Mouse (Mus musculus) midbrain, postnatal 0 days (tissue): ENCODE data around the gene Abcf2. TPM values are rescaled to one million over a fixed set of nuclear protein-coding genes. Genes with fewer than 3 reads are reported as not detected.

Experiments
- ATAC-seq: fragments of 200-750 bp; cut with Nextera tagmentation; 2 replicates; pipeline ENCODE4 v1.8.0; 2017; ENCODE audit warnings: moderate number of reproducible peaks, mild to moderate bottlenecking, moderate TSS enrichment, moderate library complexity; ENCODE audit not compliant: low FRiP score
- DNase-seq: peaks from one replicate; pipeline ENCODE4 v3.0.0-alpha.2; 2015; ENCODE audit warnings: low spot score
- H3K27ac ChIP-seq: fragments of 300-500 bp; sonication (generic); 2 replicates; pipeline ENCODE4 v1.5.1; 2014; ENCODE audit warnings: low read depth, mild to moderate bottlenecking, low read length, mixed read lengths
- H3K27me3 ChIP-seq: fragments of 300-500 bp; sonication (generic); 2 replicates; pipeline ENCODE4 v1.6.1; 2014; ENCODE audit warnings: low read length, control low read depth, mixed read lengths; ENCODE audit not compliant: insufficient read depth
- H3K36me3 ChIP-seq: fragments of 300-500 bp; sonication (generic); 2 replicates; pipeline ENCODE4 v1.6.1; 2014; ENCODE audit warnings: low read length, control low read depth, mixed read lengths; ENCODE audit not compliant: insufficient read depth
- H3K4me1 ChIP-seq: fragments of 300-500 bp; sonication (generic); 2 replicates; pipeline ENCODE4 v1.6.1; 2014; ENCODE audit warnings: mild to moderate bottlenecking, control low read depth, antibody characterized with exemption, low read length, mixed read lengths; ENCODE audit not compliant: insufficient read depth
- H3K4me2 ChIP-seq: fragments of 300-500 bp; sonication (generic); 2 replicates; pipeline ENCODE4 v1.6.1; 2014; ENCODE audit warnings: low read depth, mild to moderate bottlenecking, low read length, mixed read lengths; ENCODE audit not compliant: poor library complexity, severe bottlenecking
- H3K4me3 ChIP-seq: fragments of 300-500 bp; sonication (generic); 2 replicates; pipeline ENCODE4 v1.5.1; 2014; ENCODE audit warnings: low read depth, mild to moderate bottlenecking, low read length, moderate library complexity
- H3K9ac ChIP-seq: fragments of 300-500 bp; sonication (generic); replicated peaks from 2 replicates; pipeline ENCODE4 v1.6.1; 2014; ENCODE audit warnings: mild to moderate bottlenecking, low read length, moderate library complexity, mixed read lengths; ENCODE audit not compliant: poor library complexity, severe bottlenecking
- H3K9me3 ChIP-seq: fragments of 300-500 bp; sonication (generic); 2 replicates; pipeline ENCODE4 v1.6.1; 2016; ENCODE audit warnings: low read length, control low read depth
- CTCF ChIP-seq: IDR thresholded peaks from 2 replicates; pipeline ENCODE4 v1.5.1; 2016; ENCODE audit warnings: antibody characterized with exemption, mild to moderate bottlenecking
- WGBS: fragments of 180-500 bp; shearing (Covaris S2); extraction: QIAGEN DNeasy Blood & Tissue Kit; methylation state at CpG from one replicate; pipeline ENCODE4 v1.1.7; 2014; 5-methylcytosine and 5-hydroxymethylcytosine counted together
- polyA plus RNA-seq: library from polyadenylated mRNA; unstranded; fragments of >200 nt; fragmentation: Nextera tagmentation; extraction: Ambion mirVana; gene quantifications from 2 replicates; pipeline ENCODE4 v1.2.1, GENCODE M21; 2015
- total RNA-seq: library from RNA; depleted of rRNA; stranded (reverse); fragments of >200 nt; gene quantifications from 2 replicates; pipeline ENCODE4 v1.2.3, GENCODE M21; 2014; rRNA removed

Gene Abcf2
- 55.9 and 57.0 TPM in 2 replicates for total RNA-seq
- polyA plus RNA-seq = 58.2 and 62.3 TPM in 2 replicates

DNA sequence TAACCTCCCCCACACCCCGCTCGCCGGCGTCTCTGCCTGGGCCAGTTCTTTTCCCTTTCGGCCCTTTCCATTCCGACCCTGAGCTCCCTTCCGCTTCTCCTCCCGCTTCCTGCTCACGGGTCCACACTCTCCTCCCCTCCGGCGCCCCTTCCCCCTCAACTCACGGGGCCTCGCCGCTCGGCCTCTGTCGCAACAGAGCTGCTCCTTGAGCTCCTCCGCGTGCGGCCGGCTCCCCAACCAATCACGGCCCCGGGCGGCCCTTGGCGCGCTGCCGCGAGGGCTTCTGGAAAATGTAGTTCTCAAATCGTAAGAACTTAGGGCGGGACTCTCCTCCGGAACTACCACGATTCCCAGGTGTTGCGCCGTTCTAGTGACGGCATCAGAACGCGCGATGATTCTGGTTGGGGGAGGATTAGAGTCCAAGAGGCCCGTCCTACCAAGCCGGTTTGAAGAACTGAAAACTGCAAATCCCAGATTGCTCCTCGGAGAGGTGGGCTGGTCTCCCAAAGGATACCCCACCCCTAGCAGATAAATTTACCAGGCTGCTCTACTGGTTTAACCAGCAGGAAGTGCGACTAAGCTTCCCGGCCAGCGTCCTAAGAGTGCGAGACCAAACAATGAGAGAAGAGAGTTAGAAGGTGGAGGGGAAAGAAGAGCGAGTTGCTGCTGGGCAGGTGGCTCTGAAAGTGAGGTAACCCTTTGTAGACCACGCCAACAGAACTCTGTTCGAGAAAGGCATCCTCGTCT lies at the start of gene Abcf2:
Gene Abcf2 (minus strand): TSS at position 285 of the 747 bp plus-strand sequence.
- ATAC-seq (peak; percentile 95), DNase-seq (peak; percentile 100)
- peak within 1 kb of the TSS; percentile 62 for H3K27ac ChIP-seq
- H3K36me3 ChIP-seq = peaks cover 21% of the 10 kb centered on the region
- no peak for TF ChIP-seq CTCF
- under 1% methylated on average over 48 of the region's 48 CpGs for WGBS
- peak within 1 kb of the TSS; percentile 62 for H3K9ac ChIP-seq
- no peaks in the 10 kb centered on the region for H3K27me3 ChIP-seq
- H3K4me3 ChIP-seq = peak within 1 kb of the TSS; percentile 67
- H3K4me1 ChIP-seq = peaks cover 6% of the 10 kb centered on the region; the same call in 1 of the 2 replicates
- H3K4me2 ChIP-seq = peak within 1 kb of the TSS; percentile 89
- H3K9me3 ChIP-seq = no peaks in the 10 kb centered on the region

DNA sequence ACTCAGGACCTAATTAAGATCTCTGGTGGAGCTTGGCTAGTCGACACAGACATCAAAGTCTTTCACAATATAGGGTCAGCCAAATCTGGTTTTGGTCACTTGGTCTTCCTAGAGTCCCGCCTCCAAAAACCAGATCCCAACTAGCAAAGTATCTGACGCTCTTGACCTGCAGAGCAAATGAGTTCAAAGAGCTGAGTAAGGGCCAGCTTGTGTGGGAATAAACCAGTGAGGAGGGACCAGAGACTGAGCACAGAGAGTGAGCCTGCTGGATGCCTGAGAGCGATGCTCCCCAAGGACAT lies 47.5 kb upstream of the Abcf2 start:
- Histone ChIP-seq H3K9me3 (no peaks in the 10 kb centered on the region), H3K27ac (no peak overlapping the region), H3K36me3 (no peaks in the 10 kb centered on the region), H3K4me3 (peak overlapping the region; percentile 66), H3K4me2 (peak overlapping the region; percentile 78), H3K27me3 (no peaks in the 10 kb centered on the region), H3K9ac (peak overlapping the region; percentile 84; the same call in 1 of the 2 replicates), H3K4me1 (peaks cover 14% of the 10 kb centered on the region; the same call in 1 of the 2 replicates)
- no peak for DNase-seq
- ATAC-seq = no peak
- no peak for TF ChIP-seq CTCF
- WGBS = 29% methylated on average over 4 of the region's 4 CpGs

DNA sequence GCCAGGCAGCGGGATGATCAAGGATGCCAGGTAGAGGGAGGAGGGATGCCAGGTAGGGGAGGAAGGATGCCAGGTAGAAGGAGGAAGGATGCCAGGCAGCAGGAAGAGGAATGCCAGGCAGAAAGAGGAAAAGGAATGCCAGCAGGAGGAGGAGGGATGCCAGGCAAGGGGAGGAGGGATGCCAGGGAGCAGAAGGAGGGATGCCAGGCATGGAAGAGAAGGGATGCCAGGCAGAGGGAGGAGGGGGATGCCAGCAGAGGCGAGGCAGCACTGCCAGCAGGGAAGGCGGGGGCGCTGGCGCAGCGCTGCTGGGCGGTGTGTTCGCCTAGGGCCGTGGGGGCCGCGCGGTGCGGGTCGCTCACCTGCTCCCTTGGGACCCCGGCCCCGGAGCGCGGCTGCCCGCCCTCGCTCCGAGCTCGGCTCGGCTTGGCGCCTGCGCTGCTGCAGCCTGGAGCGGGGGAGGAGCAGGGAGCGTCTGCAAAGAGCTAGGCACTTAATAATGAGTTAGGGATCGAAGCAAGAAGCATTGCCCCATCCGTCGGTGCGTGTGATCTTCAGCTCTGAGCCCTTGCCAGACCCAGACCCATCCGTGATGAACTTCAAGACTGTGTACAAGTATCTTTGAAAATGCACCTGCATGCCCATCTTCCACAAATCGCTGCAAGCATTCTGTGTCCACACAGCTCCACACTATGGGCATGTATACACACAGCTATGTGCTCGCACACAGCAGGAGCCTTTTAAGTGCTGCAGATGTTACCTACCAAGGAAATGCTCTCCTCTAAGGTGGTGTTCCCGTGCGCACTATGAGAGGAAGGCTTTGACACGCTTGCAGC lies 46.9 kb upstream of the Abcf2 start, which contains the start of gene Smarcd3:
Gene Smarcd3 (minus strand): TSS at position 426 of the 836 bp plus-strand sequence.
- H3K27me3 ChIP-seq = no peaks in the 10 kb centered on the region
- ATAC-seq (peak; percentile 89), DNase-seq (peak; percentile 86)
- H3K9ac ChIP-seq = peak within 1 kb of the TSS; percentile 84
- peak within 1 kb of the TSS; percentile 78 for H3K4me2 ChIP-seq
- peak within 1 kb of the TSS; percentile 74 for H3K27ac ChIP-seq
- WGBS = 1% methylated on average over 35 of the region's 37 CpGs
- H3K9me3 ChIP-seq = no peaks in the 10 kb centered on the region
- H3K4me3 ChIP-seq = peak within 1 kb of the TSS; percentile 66
- no peaks in the 10 kb centered on the region for H3K36me3 ChIP-seq
- no peak for TF ChIP-seq CTCF
- H3K4me1 ChIP-seq = peaks cover 14% of the 10 kb centered on the region; the same call in 1 of the 2 replicates

DNA sequence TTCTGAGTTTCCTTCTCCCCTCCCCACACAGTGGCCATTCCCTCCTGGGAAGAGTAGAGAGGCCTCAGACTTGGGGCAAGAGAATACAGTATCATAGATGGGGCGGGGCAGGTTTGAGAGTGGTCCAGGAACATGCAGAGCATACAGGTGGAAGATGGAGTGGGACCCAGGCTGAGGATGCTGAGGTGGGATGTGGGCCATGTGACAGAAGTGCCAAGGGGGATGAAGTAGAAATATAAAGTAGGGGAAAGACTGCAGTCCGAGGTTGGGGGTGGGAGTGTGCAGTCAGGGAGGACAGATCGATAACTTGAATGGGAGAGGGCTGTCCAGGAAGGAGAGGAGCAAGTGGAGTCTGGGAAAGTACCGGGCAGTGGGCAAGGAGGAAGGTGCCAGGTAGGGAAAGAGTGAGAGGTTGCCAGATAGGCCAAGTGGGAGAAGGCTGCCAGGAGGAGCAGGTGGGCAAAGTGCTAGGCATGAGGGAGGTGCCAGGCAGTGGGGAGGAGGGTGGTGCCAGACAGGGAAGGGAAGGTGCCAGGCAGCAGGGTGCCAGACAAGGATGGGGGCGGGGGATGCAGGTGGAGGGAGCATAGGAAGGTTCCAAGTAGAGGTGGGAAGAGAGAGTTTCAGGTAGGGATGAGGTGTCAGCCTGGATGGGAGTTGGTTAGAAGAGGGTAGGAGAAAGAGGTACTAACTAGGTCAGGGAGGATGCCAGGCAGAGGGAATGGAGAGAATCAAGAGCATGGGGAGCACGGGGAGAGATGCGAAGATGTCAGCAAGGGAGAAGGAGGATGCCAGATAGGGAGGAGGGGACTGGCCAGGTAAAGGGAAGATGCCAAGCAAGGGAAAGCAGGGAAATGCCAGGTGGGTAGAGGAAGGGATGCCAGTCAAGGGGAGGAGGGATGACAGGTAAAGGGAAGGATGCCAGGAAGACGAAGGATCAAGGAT lies 46.0 kb upstream of the Abcf2 start:
- H3K4me2 ChIP-seq = peak overlapping the region; percentile 78
- no peaks in the 10 kb centered on the region for H3K9me3 ChIP-seq
- peak; percentile 21; the same call in 1 of the 2 replicates for ATAC-seq
- H3K27ac ChIP-seq = peak overlapping the region; percentile 74
- H3K9ac ChIP-seq = peak overlapping the region; percentile 84
- DNase-seq = no peak
- peak overlapping the region; percentile 66 for H3K4me3 ChIP-seq
- 39% methylated on average over 8 of the region's 8 CpGs for WGBS
- H3K36me3 ChIP-seq = no peaks in the 10 kb centered on the region
- no peaks in the 10 kb centered on the region for H3K27me3 ChIP-seq
- TF ChIP-seq CTCF = no peak
- H3K4me1 ChIP-seq = peaks cover 14% of the 10 kb centered on the region; the same call in 1 of the 2 replicates

DNA sequence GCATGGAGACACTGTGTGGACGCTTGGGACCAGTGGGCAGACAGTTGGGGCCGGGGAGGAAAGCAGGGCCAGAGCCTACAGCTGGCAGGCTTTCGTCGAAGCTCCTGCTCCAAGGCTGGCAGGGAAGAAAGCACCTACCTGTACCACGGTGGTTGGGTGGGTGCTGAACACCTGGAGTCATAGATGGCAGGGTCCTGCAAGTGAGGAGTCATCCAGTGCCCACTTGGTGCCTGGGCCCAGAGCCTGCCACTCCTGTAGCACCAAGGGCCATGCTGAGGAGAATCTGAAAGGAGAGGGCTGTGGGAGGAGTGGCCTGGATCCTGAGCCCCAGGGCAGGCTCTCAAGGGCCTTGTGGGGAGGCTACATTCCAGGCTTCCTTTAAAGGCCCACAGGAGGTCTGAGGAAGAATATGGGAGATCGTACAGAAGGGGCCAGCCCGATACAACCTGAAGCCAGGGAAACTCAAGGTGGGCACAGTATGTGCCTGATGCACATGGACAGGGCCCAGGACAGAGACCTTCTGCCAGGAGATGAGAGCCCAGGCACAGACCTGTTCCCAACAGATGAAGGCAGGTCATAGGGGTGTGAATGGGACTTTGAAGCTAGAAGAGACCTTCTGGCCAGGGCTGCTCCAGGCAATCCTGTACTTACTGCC lies 45.2 kb upstream of the Abcf2 start:
- WGBS = 72% methylated on average over 7 of the region's 7 CpGs

More for the DNA sequence above, 45.2 kb upstream of the Abcf2 start:
- peak overlapping the region; percentile 78 for H3K4me2 ChIP-seq
- TF ChIP-seq CTCF = no peak
- H3K36me3 ChIP-seq = no peaks in the 10 kb centered on the region
- H3K27me3 ChIP-seq = no peaks in the 10 kb centered on the region
- H3K4me1 ChIP-seq = peaks cover 14% of the 10 kb centered on the region; the same call in 1 of the 2 replicates
- ATAC-seq = no peak
- no peak overlapping the region for H3K27ac ChIP-seq
- peak overlapping the region; percentile 66; the same call in 1 of the 2 replicates for H3K4me3 ChIP-seq
- H3K9me3 ChIP-seq = no peaks in the 10 kb centered on the region
- H3K9ac ChIP-seq = peak overlapping the region; percentile 84; the same call in 1 of the 2 replicates
- DNase-seq = no peak
